Comparison of ENCODE assay signal across 20 mouse cellular contexts in the genomic region with DNA sequence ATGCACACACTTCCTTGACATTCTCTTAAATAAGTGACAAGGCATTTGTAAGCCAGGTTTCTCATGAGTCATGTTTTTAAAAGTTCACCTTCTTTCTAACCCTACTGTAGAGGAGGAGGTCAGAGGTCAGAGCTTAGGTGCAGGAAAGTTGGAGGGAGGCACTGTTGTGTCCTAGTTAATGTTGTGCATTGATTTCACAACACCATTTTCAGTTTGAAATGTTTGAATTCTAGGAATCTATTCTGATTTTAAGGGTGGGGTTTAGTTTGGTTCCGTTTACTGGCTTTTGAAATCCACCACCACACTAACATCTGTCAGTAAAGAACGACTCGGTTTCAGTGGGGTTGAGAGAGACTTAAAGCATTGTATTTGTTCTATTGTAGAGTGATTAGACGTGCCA. TPM values are rescaled to one million over a fixed set of nuclear protein-coding genes. Genes with fewer than 3 reads are reported as not detected.
DNase-seq lines count a peak whose midpoint lies in the region; ATAC-seq and TF ChIP-seq lines count a peak whose summit lies in the region.
"Had no signal": no experiment of that assay in that cellular context is flagged by ENCODE, and none has a peak within 500 bp of the region (broad histone marks: within the 10 kb centered on the region; RNA-seq: fewer than 3 reads in every experiment).

No protein-coding gene starts in this region.

- peak overlapping the region; percentile 31; the same call in 1 of the 2 replicates for H3K9ac ChIP-seq in liver, adult 2 months (ENCODE audit: low read depth, low read length)
- H3K9ac ChIP-seq in liver, embryonic 11.5 days (ENCODE audit: low read depth, low read length), result no peak overlapping the region
- H3K9ac ChIP-seq in liver, postnatal 0 days (replicated peaks), result no peak overlapping the region
- H3K9ac ChIP-seq: embryonic facial prominence, embryonic 12.5 days; forebrain, embryonic 15.5 days; heart, embryonic 15.5 days; hindbrain, embryonic 15.5 days had no signal

- H3K4me1 ChIP-seq in liver, adult 2 months (ENCODE audit: control insufficient read depth, insufficient read depth, low read length), result peaks cover 10% of the 10 kb centered on the region
- H3K4me1 ChIP-seq in liver, embryonic 11.5 days (replicated peaks; ENCODE audit: control insufficient read depth, insufficient read depth, low read length), result no peaks in the 10 kb centered on the region
- peaks cover 4% of the 10 kb centered on the region; the same call in 1 of the 2 replicates for H3K4me1 ChIP-seq in liver, postnatal 0 days (ENCODE audit: insufficient read depth)
- H3K4me1 ChIP-seq: embryonic facial prominence, embryonic 12.5 days; forebrain, embryonic 15.5 days; heart, embryonic 15.5 days; hindbrain, embryonic 15.5 days had no signal

- H3K36me3 ChIP-seq in liver, adult 2 months (ENCODE audit: control insufficient read depth, insufficient read depth, low read length), result no peaks in the 10 kb centered on the region
- H3K36me3 ChIP-seq in liver, embryonic 11.5 days (ENCODE audit: control insufficient read depth, insufficient read depth, low read length), result no peaks in the 10 kb centered on the region
- H3K36me3 ChIP-seq in liver, postnatal 0 days (replicated peaks; ENCODE audit: insufficient read depth, low read length), result no peaks in the 10 kb centered on the region
- H3K36me3 ChIP-seq: embryonic facial prominence, embryonic 12.5 days; forebrain, embryonic 15.5 days; heart, embryonic 15.5 days; hindbrain, embryonic 15.5 days had no signal

- no peaks in the 10 kb centered on the region for H3K9me3 ChIP-seq in liver, embryonic 11.5 days (ENCODE audit: control insufficient read depth, low read length)
- no peaks in the 10 kb centered on the region for H3K9me3 ChIP-seq in liver, postnatal 0 days (ENCODE audit: low read length)
- H3K9me3 ChIP-seq: embryonic facial prominence, embryonic 12.5 days; forebrain, embryonic 15.5 days; heart, embryonic 15.5 days; hindbrain, embryonic 15.5 days had no signal

- H3K79me2 ChIP-seq in liver, adult 2 months (ENCODE audit: control insufficient read depth, insufficient read depth, low read length), result peaks cover 16% of the 10 kb centered on the region

- H3K4me3 ChIP-seq in liver, adult 2 months (ENCODE audit: insufficient read depth, low read depth, low read length), result peak overlapping the region; percentile 38; the same call in 1 of the 2 replicates
- H3K4me3 ChIP-seq in liver, embryonic 11.5 days (ENCODE audit: low read depth, low read length), result no peak overlapping the region
- no peak overlapping the region for H3K4me3 ChIP-seq in liver, postnatal 0 days (ENCODE audit: low read depth, low read length)
- H3K4me3 ChIP-seq: embryonic facial prominence, embryonic 12.5 days; forebrain, embryonic 15.5 days; heart, adult 2 months; heart, embryonic 15.5 days; hindbrain, embryonic 15.5 days had no signal

- TF ChIP-seq EP300 in liver, postnatal 0 days (IDR thresholded peaks at IDR 0.05; ENCODE audit: low read depth), result no peak

- no peak for TF ChIP-seq POLR2A in liver, adult 2 months (IDR thresholded peaks at IDR 0.05; ENCODE audit: extremely low read depth, insufficient read depth, low read length)

- H3K27me3 ChIP-seq in liver, adult 2 months (ENCODE audit: control insufficient read depth, insufficient read depth, low read length), result no peaks in the 10 kb centered on the region
- H3K27me3 ChIP-seq in liver, embryonic 11.5 days (replicated peaks; ENCODE audit: control insufficient read depth, insufficient read depth, low read length), result no peaks in the 10 kb centered on the region
- H3K27me3 ChIP-seq in liver, postnatal 0 days (ENCODE audit: insufficient read depth, low read length), result no peaks in the 10 kb centered on the region
- H3K27me3 ChIP-seq: embryonic facial prominence, embryonic 12.5 days; forebrain, embryonic 15.5 days; heart, embryonic 15.5 days; hindbrain, embryonic 15.5 days had no signal

- H3K4me2 ChIP-seq in liver, embryonic 11.5 days, result no peak overlapping the region
- H3K4me2 ChIP-seq in liver, postnatal 0 days (ENCODE audit: low read depth, low read length), result peak overlapping the region; percentile 14; the same call in 1 of the 2 replicates
- H3K4me2 ChIP-seq: embryonic facial prominence, embryonic 12.5 days; forebrain, embryonic 15.5 days; heart, embryonic 11.5 days; heart, embryonic 15.5 days; hindbrain, embryonic 15.5 days had no signal

- peak overlapping the region; percentile 72 for H3K27ac ChIP-seq in liver, adult 2 months (replicated peaks; ENCODE audit: insufficient read depth, low read depth, low read length)
- no peak overlapping the region for H3K27ac ChIP-seq in liver, embryonic 11.5 days (ENCODE audit: low read depth, low read length)
- H3K27ac ChIP-seq in liver, postnatal 0 days (ENCODE audit: low read depth), result peak overlapping the region; percentile 32; the same call in 1 of the 2 replicates
- H3K27ac ChIP-seq: embryonic facial prominence, embryonic 12.5 days; forebrain, embryonic 15.5 days; heart, adult 2 months; heart, embryonic 15.5 days; hindbrain, embryonic 15.5 days had no signal

- 16% methylated on average over 4 of the region's 4 CpGs for WGBS in liver, adult 2 months
- WGBS in liver, embryonic 11.5 days, result 75% methylated on average over 4 of the region's 4 CpGs
- WGBS in liver, postnatal 0 days (ENCODE audit: insufficient replicate concordance), result 53% methylated on average over 4 of the region's 4 CpGs

- ATAC-seq in liver, embryonic 11.5 days (replicated peaks; ENCODE audit: low FRiP score), result no peak
- peak; percentile 74 for ATAC-seq in liver, postnatal 0 days
- ATAC-seq: forebrain, embryonic 15.5 days had no signal

- DNase-seq in liver, adult 2 months (ENCODE audit: extremely low read depth, low read depth, low spot score), result peak; percentile 90
- no peak for DNase-seq in liver, embryonic 11.5 days (ENCODE audit: low spot score)
- DNase-seq in lung, postnatal 36 days, result peak; percentile 8
- no peak for DNase-seq in lung, postnatal 10 days
- no peak for DNase-seq in liver, postnatal 0 days
- DNase-seq in yolk sac, embryonic 10.5 days (ENCODE audit: low spot score), result peak; percentile 30
- DNase-seq in heart, adult 11 months, result no peak
- no peak for DNase-seq in retina, postnatal 1 day
- DNase-seq: adrenal gland, adult 8-10 months; cerebellum, adult 11 months; cerebellum, adult 8-10 months; cerebellum, postnatal 14 days; gastrocnemius, postnatal 36 days; heart, adult 2 months; heart, postnatal 14 days had no signal

- TF ChIP-seq CTCF in liver, adult 2 months (IDR thresholded peaks at IDR 0.05; ENCODE audit: low read depth, low read length), result no peak
- TF ChIP-seq CTCF in liver, postnatal 0 days (IDR thresholded peaks at IDR 0.05; ENCODE audit: low read depth), result no peak

RNA-seq across cellular contexts. Expression of gene Adra2a, which starts 33.0 kb away (rescaled TPM):
- total RNA-seq in liver, adult 2 months (2014; rRNA removed), result not detected in 2 replicates
- polyA plus RNA-seq in liver, adult 2 months (2012; rRNA removed), result 0.07 TPM in 1 of 2 replicates, not detected in the other
- 0.11 and 0.42 TPM in 2 replicates for polyA plus RNA-seq in liver, embryonic 11.5 days (2014; fragmentation: Nextera tagmentation; extraction: Ambion mirVana)
- 0.19 and 0.21 TPM in 2 replicates for polyA plus RNA-seq in liver, postnatal 0 days (2015; fragmentation: Nextera tagmentation; extraction: Ambion mirVana)

Comparison
In these comparisons a context has a peak if more than half of its experiments do, and no peak if none do; other contexts are left out.
1. DNase-seq: peak in liver, adult 2 months (single experiment), lung, postnatal 36 days (single experiment) and yolk sac, embryonic 10.5 days (single experiment); none in liver, embryonic 11.5 days (single experiment), lung, postnatal 10 days (single experiment), liver, postnatal 0 days (single experiment), heart, adult 11 months (single experiment) and retina, postnatal 1 day (single experiment).